Mouse (Mus musculus): ENCODE data around the gene Ehd1. TPM values are rescaled to one million over a fixed set of nuclear protein-coding genes. Genes with fewer than 3 reads are reported as not detected.

The Ehd1 gene
- polyA plus RNA-seq, 1 experiment from 2014 or later: 46.0 TPM

GRCm38 (mm10) chr19:6346661-6347060, 70.1 kb downstream of the Ehd1 start:
- H3K4me2 ChIP-seq (replicated peaks; ENCODE audit: low read depth, low read length): no peak overlapping the region
- peaks cover 28% of the 10 kb centered on the region for H3K36me3 ChIP-seq (ENCODE audit: control insufficient read depth, insufficient read depth, low read length)
- 89% methylated on average over 10 of the region's 10 CpGs for WGBS
- no peak overlapping the region for H3K4me3 ChIP-seq (ENCODE audit: low read length)
- H3K27ac ChIP-seq (ENCODE audit: low read depth, low read length): no peak overlapping the region
- peaks cover 8% of the 10 kb centered on the region; the same call in 1 of the 2 replicates for H3K4me1 ChIP-seq (ENCODE audit: control insufficient read depth, insufficient read depth, low read length)
- no peaks in the 10 kb centered on the region for H3K27me3 ChIP-seq (ENCODE audit: control insufficient read depth, insufficient read depth, low read length)
- no peaks in the 10 kb centered on the region for H3K9me3 ChIP-seq (ENCODE audit: control insufficient read depth, low read length)
- no peak overlapping the region for H3K9ac ChIP-seq (ENCODE audit: low read depth, low read length)
- ATAC-seq (ENCODE audit: low FRiP score, low TSS enrichment): no peak

- no peak overlapping the region for H3K9ac ChIP-seq (ENCODE audit: low read depth, low read length)
- H3K36me3 ChIP-seq (ENCODE audit: control insufficient read depth, insufficient read depth, low read length): peaks cover 28% of the 10 kb centered on the region
- peaks cover 8% of the 10 kb centered on the region; the same call in 1 of the 2 replicates for H3K4me1 ChIP-seq (ENCODE audit: control insufficient read depth, insufficient read depth, low read length)
- no peak overlapping the region for H3K4me3 ChIP-seq (ENCODE audit: low read length)
- no peaks in the 10 kb centered on the region for H3K27me3 ChIP-seq (ENCODE audit: control insufficient read depth, insufficient read depth, low read length)
- no peaks in the 10 kb centered on the region for H3K9me3 ChIP-seq (ENCODE audit: control insufficient read depth, low read length)
- 94% methylated on average over 4 of the region's 4 CpGs for WGBS
- no peak for ATAC-seq (ENCODE audit: low FRiP score, low TSS enrichment)
- H3K4me2 ChIP-seq (replicated peaks; ENCODE audit: low read depth, low read length): no peak overlapping the region
- H3K27ac ChIP-seq (ENCODE audit: low read depth, low read length): no peak overlapping the region
Observed at GRCm38 (mm10) chr19:6347615-6348014, 71.1 kb downstream of the Ehd1 start.

- peaks cover 28% of the 10 kb centered on the region for H3K36me3 ChIP-seq (ENCODE audit: control insufficient read depth, insufficient read depth, low read length)
- peak overlapping the region; percentile 25 for H3K27ac ChIP-seq (ENCODE audit: low read depth, low read length)
- no peaks in the 10 kb centered on the region for H3K27me3 ChIP-seq (ENCODE audit: control insufficient read depth, insufficient read depth, low read length)
- H3K4me1 ChIP-seq (ENCODE audit: control insufficient read depth, insufficient read depth, low read length): peaks cover 8% of the 10 kb centered on the region; the same call in 1 of the 2 replicates
- H3K9me3 ChIP-seq (ENCODE audit: control insufficient read depth, low read length): no peaks in the 10 kb centered on the region
- H3K4me2 ChIP-seq (replicated peaks; ENCODE audit: low read depth, low read length): no peak overlapping the region
- WGBS: 52% methylated on average over 9 of the region's 9 CpGs
- ATAC-seq (ENCODE audit: low FRiP score, low TSS enrichment): no peak
- no peak overlapping the region for H3K4me3 ChIP-seq (ENCODE audit: low read length)
- no peak overlapping the region for H3K9ac ChIP-seq (ENCODE audit: low read depth, low read length)
Observed at GRCm38 (mm10) chr19:6348717-6349116, 72.2 kb downstream of the Ehd1 start.

GRCm38 (mm10) chr19:6349215-6349983, 72.9 kb downstream of the Ehd1 start:
- peak; percentile 38; the same call in 1 of the 2 replicates for ATAC-seq (ENCODE audit: low FRiP score, low TSS enrichment)
- Histone ChIP-seq H3K4me2 (replicated peaks; ENCODE audit: low read depth, low read length) (no peak overlapping the region), H3K27ac (ENCODE audit: low read depth, low read length) (peak overlapping the region; percentile 25; the same call in 1 of the 2 replicates), H3K9ac (ENCODE audit: low read depth, low read length) (no peak overlapping the region), H3K27me3 (ENCODE audit: control insufficient read depth, insufficient read depth, low read length) (no peaks in the 10 kb centered on the region), H3K4me3 (ENCODE audit: low read length) (no peak overlapping the region), H3K9me3 (ENCODE audit: control insufficient read depth, low read length) (no peaks in the 10 kb centered on the region), H3K36me3 (ENCODE audit: control insufficient read depth, insufficient read depth, low read length) (peaks cover 29% of the 10 kb centered on the region), H3K4me1 (ENCODE audit: control insufficient read depth, insufficient read depth, low read length) (peaks cover 8% of the 10 kb centered on the region; the same call in 1 of the 2 replicates)
- 15% methylated on average over 14 of the region's 14 CpGs for WGBS

MicroRNA genes within 50 kb of the gene (microRNA counts, 519-probe panel; counts per million panel counts)
- microRNA mmu-miR-192: 2,525 counts per million, percentile 6 among the panel's probes with 10 or more counts

Small RNA genes lying within 50 kb of the gene (microRNA-seq; reads per million reads assigned to microRNA genes)
- gene Mir192 (136 reads per million, percentile 58 among the genes with 10 or more reads in this experiment), gene Mir194-2 (77.8 reads per million, percentile 50 among the genes with 10 or more reads in this experiment), gene Mir6989 (not detected)

Other genes with a start within 250 kb of the Ehd1 start
- gene Syvn1, start 230.1 kb upstream of the Ehd1 start, polyA plus RNA-seq (2014; fragmentation: Nextera tagmentation; extraction: Ambion mirVana): 23.5 and 32.8 TPM in 2 replicates
- 77.3 and 89.5 TPM in 2 replicates for gene Mrpl49, start 218.9 kb upstream of the Ehd1 start, polyA plus RNA-seq (2014; fragmentation: Nextera tagmentation; extraction: Ambion mirVana)
- gene Fau, start 218.9 kb upstream of the Ehd1 start, polyA plus RNA-seq (2014; fragmentation: Nextera tagmentation; extraction: Ambion mirVana): 839 and 1,033 TPM in 2 replicates
- 38.6 and 44.4 TPM in 2 replicates for gene Znhit2, start 215.5 kb upstream of the Ehd1 start, polyA plus RNA-seq (2014; fragmentation: Nextera tagmentation; extraction: Ambion mirVana)
- 22.1 and 24.6 TPM in 2 replicates for gene Tm7sf2, start 208.4 kb upstream of the Ehd1 start, polyA plus RNA-seq (2014; fragmentation: Nextera tagmentation; extraction: Ambion mirVana)
- gene Vps51, start 199.5 kb upstream of the Ehd1 start, polyA plus RNA-seq (2014; fragmentation: Nextera tagmentation; extraction: Ambion mirVana): 60.8 and 75.0 TPM in 2 replicates
- gene Tmem262, start 196.7 kb upstream of the Ehd1 start, polyA plus RNA-seq (2014; fragmentation: Nextera tagmentation; extraction: Ambion mirVana): not detected in 2 replicates
- 1.1 and 1.5 TPM in 2 replicates for gene Gm28374, start 194.5 kb upstream of the Ehd1 start, polyA plus RNA-seq (2014; fragmentation: Nextera tagmentation; extraction: Ambion mirVana)
- 81.0 and 82.3 TPM in 2 replicates for gene Zfpl1, start 191.8 kb upstream of the Ehd1 start, polyA plus RNA-seq (2014; fragmentation: Nextera tagmentation; extraction: Ambion mirVana)
- 43.1 and 53.5 TPM in 2 replicates for gene Cdca5, start 191.7 kb upstream of the Ehd1 start, polyA plus RNA-seq (2014; fragmentation: Nextera tagmentation; extraction: Ambion mirVana)
- gene AC131692.1, start 182.3 kb upstream of the Ehd1 start, polyA plus RNA-seq (2014; fragmentation: Nextera tagmentation; extraction: Ambion mirVana): 0.47 and 1.7 TPM in 2 replicates
- gene Naaladl1, start 170.9 kb upstream of the Ehd1 start, polyA plus RNA-seq (2014; fragmentation: Nextera tagmentation; extraction: Ambion mirVana): 0.44 and 0.60 TPM in 2 replicates
- gene Sac3d1, start 158.1 kb upstream of the Ehd1 start, polyA plus RNA-seq (2014; fragmentation: Nextera tagmentation; extraction: Ambion mirVana): 56.1 and 64.4 TPM in 2 replicates
- 29.6 and 37.0 TPM in 2 replicates for gene Snx15, start 148.4 kb upstream of the Ehd1 start, polyA plus RNA-seq (2014; fragmentation: Nextera tagmentation; extraction: Ambion mirVana)
- gene Batf2, start 135.7 kb upstream of the Ehd1 start, polyA plus RNA-seq (2014; fragmentation: Nextera tagmentation; extraction: Ambion mirVana): 0.15 TPM in 1 of 2 replicates, not detected in the other
- gene Arl2, start 135.2 kb upstream of the Ehd1 start, polyA plus RNA-seq (2014; fragmentation: Nextera tagmentation; extraction: Ambion mirVana): 82.6 and 98.8 TPM in 2 replicates
- not detected in 2 replicates for gene Majin, start 92.3 kb upstream of the Ehd1 start, polyA plus RNA-seq (2014; fragmentation: Nextera tagmentation; extraction: Ambion mirVana)
- gene Gpha2, start 50.3 kb upstream of the Ehd1 start, polyA plus RNA-seq (2014; fragmentation: Nextera tagmentation; extraction: Ambion mirVana): 0.93 TPM in 1 of 2 replicates, not detected in the other
- gene Ppp2r5b, start 40.9 kb upstream of the Ehd1 start, polyA plus RNA-seq (2014; fragmentation: Nextera tagmentation; extraction: Ambion mirVana): 16.4 and 19.7 TPM in 2 replicates
- 7.2 and 12.4 TPM in 2 replicates for gene Atg2a, start 35.1 kb upstream of the Ehd1 start, polyA plus RNA-seq (2014; fragmentation: Nextera tagmentation; extraction: Ambion mirVana)
- gene Cdc42bpg, start 29.7 kb downstream of the Ehd1 start, polyA plus RNA-seq (2014; fragmentation: Nextera tagmentation; extraction: Ambion mirVana): 0.89 and 2.0 TPM in 2 replicates
- gene Men1, start 58.3 kb downstream of the Ehd1 start, polyA plus RNA-seq (2014; fragmentation: Nextera tagmentation; extraction: Ambion mirVana): 46.1 and 49.1 TPM in 2 replicates
- 12.5 and 12.8 TPM in 2 replicates for gene Map4k2, start 64.4 kb downstream of the Ehd1 start, polyA plus RNA-seq (2014; fragmentation: Nextera tagmentation; extraction: Ambion mirVana)
- gene Sf1, start 87.0 kb downstream of the Ehd1 start, polyA plus RNA-seq (2014; fragmentation: Nextera tagmentation; extraction: Ambion mirVana): 127 and 183 TPM in 2 replicates
- gene Pygm, start 107.7 kb downstream of the Ehd1 start, polyA plus RNA-seq (2014; fragmentation: Nextera tagmentation; extraction: Ambion mirVana): 15.7 and 16.4 TPM in 2 replicates
- gene Rasgrp2, start 122.6 kb downstream of the Ehd1 start, polyA plus RNA-seq (2014; fragmentation: Nextera tagmentation; extraction: Ambion mirVana): 77.1 and 78.6 TPM in 2 replicates
- 5.4 and 8.4 TPM in 2 replicates for gene Nrxn2, start 142.0 kb downstream of the Ehd1 start, polyA plus RNA-seq (2014; fragmentation: Nextera tagmentation; extraction: Ambion mirVana)